Mouse (Mus musculus) retina, postnatal 7 days (tissue): ENCODE measurements around the gene Fbxl19.

Experiments
- DNase-seq: peaks from one replicate; pipeline ENCODE4 v3.0.0-alpha.2; 2012; ENCODE audit warnings: low read depth, low spot score

The Fbxl19 gene

GRCm38 (mm10) chr7:127744366-127745045 lies at the start of gene Fbxl19:
TSS of gene Fbxl19 (plus strand) at chr7:127744543.
- no peak for DNase-seq

GRCm38 (mm10) chr7:127698986-127699385 lies 45.4 kb upstream of the Fbxl19 start:
- DNase-seq: no peak

- no peak for DNase-seq
These were observed 43.5 kb upstream of the Fbxl19 start for GRCm38 (mm10) chr7:127700712-127701331.

GRCm38 (mm10) chr7:127703561-127704178 lies 40.7 kb upstream of the Fbxl19 start:
- DNase-seq: no peak

- no peak for DNase-seq
These were observed 39.7 kb upstream of the Fbxl19 start for GRCm38 (mm10) chr7:127704598-127704997.

- DNase-seq: no peak
These were observed 38.6 kb upstream of the Fbxl19 start for GRCm38 (mm10) chr7:127705706-127706105.

- no peak for DNase-seq
These were observed 37.0 kb upstream of the Fbxl19 start for GRCm38 (mm10) chr7:127707045-127707956.

GRCm38 (mm10) chr7:127707957-127708206 lies 36.5 kb upstream of the Fbxl19 start:
- no peak for DNase-seq

GRCm38 (mm10) chr7:127708207-127709078 lies 35.9 kb upstream of the Fbxl19 start, which contains the start of gene Bcl7c:
TSS of gene Bcl7c (minus strand) at chr7:127708933.
- peak; percentile 86 for DNase-seq

- DNase-seq: no peak
These were observed 34.9 kb upstream of the Fbxl19 start for GRCm38 (mm10) chr7:127709261-127709979.

GRCm38 (mm10) chr7:127711031-127711430 lies 33.3 kb upstream of the Fbxl19 start:
- DNase-seq: no peak

- DNase-seq: no peak
These were observed 32.9 kb upstream of the Fbxl19 start for GRCm38 (mm10) chr7:127711456-127711855.

GRCm38 (mm10) chr7:127712461-127713385 lies 31.6 kb upstream of the Fbxl19 start, which contains the start of gene Ctf1:
TSS of gene Ctf1 (plus strand) at chr7:127712736.
- peak; percentile 49 for DNase-seq

GRCm38 (mm10) chr7:127714816-127715215 lies 29.5 kb upstream of the Fbxl19 start:
- DNase-seq: no peak

GRCm38 (mm10) chr7:127716992-127717391 lies 27.4 kb upstream of the Fbxl19 start:
- peak; percentile 33 for DNase-seq

GRCm38 (mm10) chr7:127718339-127718738 lies 26.0 kb upstream of the Fbxl19 start:
- DNase-seq: no peak

- no peak for DNase-seq
These were observed 25.1 kb upstream of the Fbxl19 start for GRCm38 (mm10) chr7:127719258-127719657.

GRCm38 (mm10) chr7:127725490-127725889 lies 18.9 kb upstream of the Fbxl19 start:
- DNase-seq: no peak

- no peak for DNase-seq
These were observed 18.4 kb upstream of the Fbxl19 start for GRCm38 (mm10) chr7:127725924-127726323.
